Mouse (Mus musculus): ENCODE measurements around the gene Tgfbr3.

Tgfbr3 gene

DNA sequence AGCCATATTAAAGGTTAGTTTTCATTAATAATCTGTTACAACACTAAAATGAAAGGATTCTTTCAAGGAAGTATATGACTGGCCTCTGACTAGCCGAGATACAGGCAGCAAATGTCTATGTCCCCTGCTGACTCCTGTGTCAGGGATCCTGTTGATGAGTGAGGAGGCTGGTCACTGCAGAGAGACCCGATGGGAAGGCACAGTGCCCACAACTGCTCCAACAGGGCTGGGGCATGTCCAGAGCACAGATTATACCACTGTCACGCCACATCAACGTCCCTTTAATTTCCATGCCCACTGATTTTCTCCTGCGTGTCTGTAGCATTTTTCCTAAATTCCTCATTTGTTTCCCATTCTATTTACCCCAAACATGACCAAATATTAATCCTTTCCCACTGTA is 146.0 kb downstream of the Tgfbr3 start:
- DNase-seq: no peak

DNA sequence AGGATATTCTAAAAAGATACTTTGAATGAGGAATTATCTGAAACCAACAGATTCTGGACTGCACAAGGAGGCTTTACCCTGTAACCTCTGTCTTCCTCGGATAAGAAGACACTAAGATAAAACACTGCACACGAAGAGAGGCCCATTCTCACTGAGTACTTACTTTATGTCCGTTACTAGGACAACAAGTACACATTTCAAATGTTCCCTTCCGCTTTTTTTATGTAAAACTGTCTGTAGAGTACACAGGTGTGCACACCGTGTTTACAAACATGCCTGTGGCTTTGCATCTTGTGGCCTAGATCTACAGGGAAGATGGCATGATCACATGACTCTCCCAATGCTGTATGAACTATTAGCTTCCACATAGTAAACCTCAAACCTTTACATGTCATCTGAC is 146.6 kb downstream of the Tgfbr3 start:
- DNase-seq: no peak

DNA sequence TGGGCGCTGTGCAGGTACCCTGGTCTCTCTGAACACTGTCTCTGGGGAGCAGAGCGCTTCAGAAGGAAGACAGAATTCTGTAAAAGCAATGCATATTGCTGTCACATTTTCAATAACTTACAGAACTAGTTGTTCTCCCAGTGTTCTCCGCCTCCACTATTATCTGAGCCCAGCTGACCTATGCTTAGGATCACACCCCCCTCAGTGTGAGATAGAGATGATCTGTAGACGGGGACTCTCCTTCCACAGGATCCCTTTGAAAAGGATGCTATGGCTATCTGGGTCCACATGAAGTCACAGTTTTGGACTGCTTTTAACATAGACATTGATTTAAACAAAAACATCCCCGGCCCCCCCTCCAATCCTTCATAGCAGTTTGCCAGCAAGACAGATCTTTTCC is 148.1 kb downstream of the Tgfbr3 start:
- DNase-seq: no peak

DNA sequence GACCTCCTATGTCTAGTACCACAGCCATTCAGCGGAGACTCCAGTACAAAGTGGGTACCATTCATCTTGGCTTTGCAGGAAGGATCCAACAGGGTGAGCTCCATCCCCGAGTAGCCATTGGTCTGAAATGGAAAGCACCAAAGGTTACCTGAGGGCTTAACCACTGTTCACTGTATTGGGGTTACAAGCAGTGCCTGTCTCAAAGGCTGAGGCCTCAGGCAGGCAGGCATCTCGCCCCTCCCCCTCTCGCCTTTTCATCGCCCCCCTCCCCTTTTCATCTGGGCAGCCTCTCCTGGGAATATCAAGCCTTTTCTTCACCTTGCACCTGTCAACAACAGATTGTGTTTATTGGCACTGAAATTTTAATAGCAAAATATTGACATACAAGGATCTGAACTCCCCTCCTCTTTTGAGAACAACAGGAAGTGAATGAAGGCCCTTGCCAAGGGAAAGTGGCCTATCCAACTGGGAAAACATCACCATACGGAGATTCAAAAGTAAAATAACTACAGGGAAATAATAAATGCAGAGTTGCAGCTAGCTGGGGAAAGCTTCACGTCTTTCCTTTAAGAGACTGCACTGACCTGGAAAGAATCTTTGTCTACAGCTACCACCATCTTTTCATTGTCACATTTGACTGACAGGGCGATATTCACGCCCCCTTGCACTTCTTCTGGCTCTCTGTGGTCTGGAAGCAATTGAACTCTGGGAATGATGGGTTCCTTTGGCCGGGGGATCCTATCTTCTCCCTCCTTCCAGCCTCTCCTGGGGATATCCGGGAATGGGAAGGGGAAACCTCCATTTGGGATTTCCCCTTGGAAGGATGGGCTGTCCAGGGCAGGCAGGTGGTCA is 149.4 kb downstream of the Tgfbr3 start:
- no peak for DNase-seq

DNA sequence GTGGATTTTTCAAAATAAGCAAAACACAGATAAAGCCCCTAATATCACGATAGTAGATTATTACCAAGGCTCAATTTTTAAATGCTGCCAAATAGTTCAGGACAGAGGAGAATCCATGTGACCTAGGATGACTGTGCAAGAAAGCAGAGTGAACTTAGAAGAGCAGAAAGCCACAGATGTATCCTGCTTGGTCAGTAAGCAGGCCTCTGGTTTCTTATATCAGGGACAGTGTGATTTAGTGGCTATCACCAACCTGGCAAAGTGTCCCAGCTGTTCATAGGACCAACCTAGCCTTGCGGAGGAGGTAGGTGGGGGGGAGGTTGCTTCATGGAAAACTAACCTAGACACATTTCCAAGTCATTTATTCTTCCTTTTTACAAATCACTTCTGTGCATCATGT is 156.1 kb downstream of the Tgfbr3 start:
- DNase-seq: no peak

DNA sequence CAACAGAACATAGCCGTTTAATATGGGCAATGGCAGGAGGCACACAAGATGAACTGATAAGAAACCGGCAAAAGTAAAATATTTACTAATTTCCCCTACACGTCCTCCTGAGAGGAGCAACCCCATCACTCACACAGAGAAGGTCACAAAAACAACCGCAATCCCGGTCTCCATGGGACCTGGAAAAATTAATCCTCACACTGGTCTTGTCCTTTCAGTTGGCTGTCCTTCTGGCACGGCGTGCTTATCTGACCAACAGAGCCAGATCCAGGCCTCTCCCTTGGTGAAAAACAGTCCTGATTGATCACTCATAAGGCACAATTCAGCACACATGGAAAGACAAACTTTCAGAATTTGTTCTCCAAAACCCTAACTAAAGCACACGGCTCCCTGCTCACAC is 157.2 kb downstream of the Tgfbr3 start:
- DNase-seq: no peak

DNA sequence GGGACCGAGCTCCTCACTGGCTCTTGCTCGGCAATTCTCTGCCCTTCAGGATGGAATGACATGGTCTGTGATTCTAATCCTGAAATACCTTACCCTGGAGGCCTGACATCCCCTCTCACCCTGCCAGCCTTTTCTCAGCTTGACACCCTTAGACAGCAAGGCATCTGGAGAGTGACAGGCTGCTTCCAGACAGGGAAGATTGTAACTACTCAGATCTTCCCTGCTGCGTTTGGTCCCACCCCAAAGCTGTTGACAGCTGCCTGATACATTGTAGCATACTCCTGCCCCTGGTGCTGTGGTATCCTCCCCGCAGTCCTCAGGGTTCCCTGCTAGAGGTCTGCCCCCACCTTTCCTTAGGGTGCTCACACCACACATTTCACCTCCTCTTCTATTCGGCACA is 160.1 kb downstream of the Tgfbr3 start:
- no peak for DNase-seq

DNA sequence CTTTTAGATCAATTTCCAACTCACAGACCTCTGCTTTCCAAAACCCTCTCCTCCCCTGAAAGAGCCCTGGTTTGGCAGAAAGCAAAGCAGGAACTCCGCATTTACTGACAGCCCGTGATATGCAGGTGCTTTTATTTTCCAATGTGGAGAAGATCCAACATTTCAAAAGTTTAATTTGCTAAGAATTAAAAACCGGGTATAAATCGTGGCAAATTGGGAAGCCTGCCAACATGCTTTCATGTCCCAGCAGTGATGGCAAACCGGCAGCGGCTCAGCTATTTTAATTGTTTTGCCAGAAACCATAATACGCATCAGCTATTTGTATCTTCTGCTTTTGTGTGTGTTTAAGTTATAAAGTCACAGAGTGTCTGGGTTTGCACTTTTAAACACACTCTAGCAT is 162.9 kb downstream of the Tgfbr3 start:
- DNase-seq: no peak

DNA sequence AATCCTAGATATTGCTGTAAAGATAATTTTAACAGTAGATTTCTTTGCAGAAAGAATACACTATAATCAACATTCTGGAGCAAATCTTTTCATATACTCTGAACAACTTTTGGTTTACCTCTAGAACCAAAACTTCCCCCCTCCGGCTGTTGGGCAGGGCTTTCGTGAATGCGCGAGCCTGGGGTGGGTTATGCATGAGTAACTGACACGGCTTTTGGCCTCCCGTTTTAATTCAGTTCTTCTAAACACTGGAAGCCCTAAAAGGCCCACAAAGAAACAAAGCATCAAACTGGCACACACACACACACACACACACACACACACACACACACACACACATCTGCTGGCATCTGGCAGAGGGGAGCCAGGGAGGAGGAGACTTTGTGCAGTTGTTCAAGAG is 164.3 kb downstream of the Tgfbr3 start:
- DNase-seq: no peak

DNA sequence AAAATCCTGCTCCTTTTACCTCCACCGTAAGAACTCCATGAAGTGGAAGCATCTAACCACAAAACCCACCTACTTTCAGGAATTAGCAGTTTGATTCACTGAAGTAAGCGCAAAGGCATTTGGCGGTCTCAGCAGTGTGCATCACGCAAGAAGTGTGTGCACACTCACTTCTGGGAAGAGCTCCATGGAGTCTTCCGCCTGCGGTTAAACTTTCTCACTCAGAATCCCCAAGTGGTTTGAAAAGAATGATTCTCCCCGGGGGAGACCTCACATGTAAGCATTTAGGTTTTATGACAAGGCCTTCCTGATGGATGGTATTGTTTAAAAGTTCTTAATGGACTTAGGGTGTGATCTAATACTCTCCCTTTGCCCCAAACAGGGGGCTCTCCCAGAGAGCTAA is 164.9 kb downstream of the Tgfbr3 start:
- DNase-seq: no peak

DNA sequence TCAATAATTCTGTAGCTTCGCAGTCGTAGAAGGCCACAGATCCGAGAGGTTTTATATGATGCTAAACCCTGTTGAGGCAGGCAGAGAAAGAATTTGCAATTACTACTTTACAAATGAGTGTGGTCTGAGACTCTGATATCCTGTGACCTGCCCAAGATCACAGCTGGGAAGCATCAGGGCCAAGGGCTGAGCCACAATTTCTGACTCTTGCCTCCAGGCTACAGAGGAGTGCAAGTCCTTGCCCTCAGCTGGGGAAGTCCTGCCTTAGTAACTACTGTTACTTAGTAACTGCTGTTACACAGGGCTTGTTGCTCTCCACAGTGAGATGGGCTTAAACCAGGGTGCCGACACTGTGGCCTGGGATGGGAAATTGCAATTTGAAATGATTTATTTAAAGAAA is 166.8 kb downstream of the Tgfbr3 start:
- no peak for DNase-seq

DNA sequence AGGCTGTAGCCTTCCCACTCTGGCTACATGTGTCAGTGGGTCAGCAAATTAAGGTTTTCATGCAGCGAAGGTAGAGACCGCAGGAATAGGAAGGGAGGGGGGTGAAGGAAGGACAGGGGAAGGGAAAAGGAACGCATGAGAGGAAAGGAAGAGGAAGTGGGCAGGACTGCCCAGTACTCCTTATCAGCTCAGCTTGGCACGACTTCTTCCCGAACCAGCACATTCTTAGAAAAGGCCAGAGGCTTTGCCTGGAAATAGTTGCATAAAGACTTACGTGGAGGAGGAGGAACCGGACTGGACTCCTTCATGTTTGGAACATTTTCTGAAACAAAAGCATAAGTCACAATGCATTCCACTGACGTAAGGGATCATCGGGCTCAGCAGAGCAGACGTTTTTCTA is 168.3 kb downstream of the Tgfbr3 start:
- no peak for DNase-seq

DNA sequence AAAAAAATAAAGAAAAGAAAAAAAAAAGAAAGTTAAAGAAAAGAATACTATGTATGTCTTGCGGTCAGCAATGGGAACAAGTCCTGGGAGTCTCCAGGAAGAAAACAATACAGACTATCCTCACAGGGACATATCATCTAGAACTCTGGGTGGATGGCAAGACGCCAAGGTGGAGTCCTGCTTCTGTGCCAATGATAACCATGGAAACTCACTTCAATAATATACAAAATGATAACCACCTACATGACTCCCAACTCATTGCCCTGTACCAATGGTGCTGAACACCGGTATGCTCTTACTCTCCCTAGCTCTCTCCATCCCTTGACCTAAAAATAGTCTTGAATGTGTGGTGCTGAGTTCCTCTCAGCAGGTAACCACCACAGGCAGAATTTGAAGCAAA is 168.8 kb downstream of the Tgfbr3 start:
- peak; percentile 38 for DNase-seq

DNA sequence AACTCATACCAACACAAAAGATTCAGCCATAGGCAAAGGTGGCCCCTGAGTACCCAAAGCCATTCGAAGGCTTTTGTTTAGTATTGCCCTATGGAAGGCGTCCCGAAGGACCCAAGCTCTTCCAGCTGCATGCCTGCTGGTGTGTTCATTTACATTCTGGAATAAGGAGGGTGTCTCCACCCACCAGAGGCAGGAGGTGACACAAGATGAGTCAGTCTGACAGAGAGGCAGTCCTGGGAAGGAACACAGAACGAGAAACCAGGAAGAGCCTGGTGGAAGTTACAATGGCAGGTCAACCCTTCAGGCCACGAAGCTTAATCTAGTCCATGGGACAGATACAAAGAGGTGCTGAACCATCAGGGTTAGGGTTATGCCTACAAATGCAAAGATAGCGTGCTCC is 169.5 kb downstream of the Tgfbr3 start:
- no peak for DNase-seq

DNA sequence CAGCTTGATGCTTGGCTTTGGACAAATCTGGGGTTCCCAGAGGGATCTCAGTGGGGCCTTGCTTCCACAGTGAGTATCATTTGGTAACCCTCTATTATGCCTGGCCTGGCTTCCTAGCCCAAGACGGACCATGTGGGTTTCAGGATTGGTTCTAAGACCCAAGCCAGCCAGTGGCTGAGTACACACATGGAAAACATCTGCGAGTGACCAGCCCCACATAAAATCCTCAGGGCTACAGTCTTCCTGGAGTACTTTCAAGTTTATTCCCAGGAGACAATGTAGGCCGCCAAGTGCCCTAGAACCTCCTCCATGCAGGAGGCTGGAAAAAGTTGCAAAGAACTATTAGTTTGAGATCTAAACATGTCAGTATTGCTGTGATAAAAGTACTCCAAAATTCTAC is 172.6 kb downstream of the Tgfbr3 start:
- DNase-seq: no peak

DNA sequence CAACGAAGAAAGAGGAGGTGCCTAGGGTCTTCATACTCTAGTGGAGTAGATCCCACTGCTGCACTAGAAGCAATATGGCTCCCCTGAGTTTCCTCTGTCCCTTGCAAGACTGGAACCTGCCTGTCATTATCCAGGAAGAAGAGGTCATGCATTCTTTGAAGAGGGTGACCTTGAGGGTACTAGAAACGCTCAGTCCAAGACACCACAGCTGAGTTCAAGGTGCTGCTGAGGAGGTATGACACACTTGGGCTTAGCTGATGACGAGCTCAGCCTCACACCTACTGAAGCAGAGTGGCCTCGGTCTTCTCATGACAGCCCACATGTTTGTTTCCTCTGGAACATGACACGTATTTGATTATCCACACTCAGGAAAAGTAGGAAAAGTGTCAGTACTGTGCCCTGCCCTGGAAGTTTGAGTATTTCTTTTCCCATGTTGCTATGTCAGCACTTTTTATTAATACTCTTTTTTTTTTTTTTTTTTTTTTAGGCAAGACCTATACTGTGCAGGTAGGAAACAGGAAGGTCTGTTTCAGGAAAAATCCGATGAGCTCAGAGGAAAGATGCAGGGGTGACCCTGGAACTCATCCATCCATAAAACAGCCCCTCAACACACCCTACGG is 176.7 kb downstream of the Tgfbr3 start:
- no peak for DNase-seq

DNA sequence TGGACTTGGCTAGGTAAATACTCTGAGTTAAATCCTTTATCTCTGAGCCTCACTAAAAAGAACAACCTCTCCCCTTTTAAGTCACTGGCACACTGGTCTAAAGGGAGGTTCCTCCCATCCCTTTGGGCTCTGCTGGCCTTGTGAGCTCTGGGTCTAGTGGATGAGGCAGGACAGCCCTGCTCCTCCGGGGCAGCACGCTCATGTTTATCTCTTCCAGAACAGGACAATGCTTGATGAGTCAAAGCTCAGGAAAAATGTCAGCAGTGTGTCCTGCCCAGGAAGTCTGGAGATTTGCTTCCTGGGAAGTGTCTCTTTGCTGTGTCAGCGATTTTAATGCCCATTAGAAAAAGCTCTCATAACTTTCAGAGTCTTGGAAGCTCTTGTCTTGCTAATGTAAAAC is 177.6 kb downstream of the Tgfbr3 start:
- no peak for DNase-seq

DNA sequence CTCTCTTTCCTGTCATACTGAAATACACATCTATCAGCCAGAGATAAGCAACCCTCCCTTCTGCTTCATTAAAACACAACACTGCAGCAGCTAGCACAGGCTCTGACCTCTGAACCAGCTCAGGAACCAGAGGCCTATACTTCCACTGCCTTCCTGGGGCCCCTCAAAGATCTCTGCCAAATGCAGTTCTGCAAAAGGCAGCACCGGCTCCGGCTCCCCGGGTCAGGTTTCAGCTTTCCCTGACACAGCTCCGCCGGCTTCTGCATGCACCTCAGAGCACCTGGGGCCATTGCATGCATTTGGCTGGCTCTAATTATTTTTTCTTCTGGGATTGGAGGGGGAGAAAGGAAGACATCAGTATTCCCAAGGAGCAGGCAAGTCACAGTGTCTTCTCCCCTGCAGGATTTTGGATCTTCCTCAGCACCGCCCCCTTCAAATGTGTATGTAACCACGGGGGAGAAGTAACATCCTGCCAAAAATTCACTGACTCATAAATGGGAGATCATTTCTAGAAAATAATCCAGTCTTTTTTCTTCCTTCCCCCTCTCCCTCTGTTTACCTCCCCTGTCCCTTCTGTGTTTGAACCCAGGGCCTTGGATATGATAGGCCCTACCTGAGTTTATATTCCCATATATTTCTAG is 178.4 kb downstream of the Tgfbr3 start:
- peak; percentile 39 for DNase-seq

DNA sequence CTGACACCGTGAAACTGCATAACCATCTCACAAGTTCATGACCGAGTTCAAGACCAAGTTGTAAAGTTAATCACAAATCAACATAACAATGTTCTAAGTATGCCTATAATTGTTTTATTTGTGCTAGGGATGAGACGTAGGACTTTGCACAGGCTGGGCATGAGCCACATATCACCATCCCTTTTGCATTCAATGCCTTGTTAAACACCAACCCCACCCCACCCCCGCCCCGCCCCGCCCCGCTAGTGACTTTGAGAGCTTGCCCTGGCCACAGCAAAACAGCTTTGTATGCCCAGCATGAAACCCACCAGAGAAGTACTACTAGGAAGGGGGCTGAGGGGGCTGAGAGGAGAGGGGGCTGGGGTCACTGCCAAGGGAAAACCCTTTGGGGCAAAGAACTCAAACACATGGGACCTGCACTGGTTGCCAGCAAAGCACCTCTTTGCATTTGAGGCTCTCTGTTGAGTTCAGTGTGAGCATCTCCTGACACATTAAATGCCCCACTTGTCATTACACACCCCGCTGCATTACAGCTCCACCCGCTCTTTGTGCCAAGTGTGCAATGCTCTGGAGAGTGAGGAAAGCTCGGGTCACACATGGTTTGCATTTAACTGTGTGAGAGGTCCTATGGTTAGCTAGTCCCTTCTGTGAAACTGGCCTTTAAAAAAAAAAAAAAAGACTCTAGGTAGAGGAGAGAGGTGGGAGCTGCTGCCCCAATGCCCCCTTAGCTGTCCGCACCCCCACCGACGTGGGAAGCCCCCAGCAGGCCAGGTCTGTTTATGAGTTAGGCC is 179.1 kb downstream of the Tgfbr3 start:
- no peak for DNase-seq

DNA sequence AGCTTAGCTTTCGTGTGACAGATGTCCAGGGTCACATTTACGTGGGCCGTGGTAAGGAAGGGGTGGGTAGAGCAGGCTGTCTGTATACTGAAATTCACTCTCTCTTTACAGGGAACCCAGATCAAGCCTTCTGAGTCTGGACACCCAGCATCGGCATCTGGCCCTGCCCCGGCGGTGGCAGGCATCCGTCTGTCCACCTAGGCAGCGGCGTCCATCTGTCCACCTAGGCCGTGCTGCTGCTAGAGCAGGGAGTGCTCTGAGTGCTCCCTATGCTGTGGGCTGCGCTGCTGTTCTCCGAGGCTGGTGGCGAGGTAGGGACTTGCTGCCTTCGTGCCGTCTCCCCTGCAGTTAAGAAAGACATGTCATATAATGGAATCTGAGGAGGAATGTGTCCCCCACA is 180.0 kb downstream of the Tgfbr3 start:
- DNase-seq: no peak

DNA sequence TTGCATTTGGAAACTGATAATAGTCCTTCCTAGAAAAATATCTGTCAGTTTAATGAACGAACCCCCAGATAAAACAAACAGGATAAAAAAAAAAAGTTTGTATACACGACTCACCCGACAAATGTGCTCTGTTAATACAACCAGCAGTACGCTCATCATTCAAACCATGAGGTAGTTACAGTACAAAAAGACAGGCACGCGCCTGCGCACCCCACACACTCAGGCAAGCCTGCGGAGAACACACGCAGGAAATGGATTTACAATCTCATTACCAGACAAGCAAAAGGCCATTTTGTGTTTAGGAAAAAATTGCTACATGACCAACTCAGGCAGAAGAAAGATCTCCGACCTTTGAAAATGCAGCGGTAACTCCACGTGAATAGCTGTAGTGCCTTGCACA is 182.6 kb downstream of the Tgfbr3 start:
- DNase-seq: no peak

DNA sequence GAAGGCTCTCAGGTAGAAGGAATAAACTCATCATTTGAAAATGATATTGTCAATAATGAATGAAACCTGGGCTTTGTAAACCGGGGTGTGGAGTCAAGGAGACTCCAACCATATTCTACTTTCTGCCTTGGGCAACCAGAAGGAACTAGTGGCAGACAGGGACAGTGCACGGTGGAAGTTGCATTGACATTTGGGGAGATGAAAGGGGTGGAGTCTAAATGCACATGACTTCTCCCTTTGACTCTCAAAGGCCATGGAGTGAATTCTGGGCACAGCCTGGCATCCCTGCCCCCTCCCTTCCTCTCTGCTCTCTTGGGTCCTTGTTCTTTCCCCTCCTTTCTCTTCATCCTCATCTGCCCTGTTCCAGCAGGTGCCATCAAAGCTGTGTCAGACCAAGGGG is 183.3 kb downstream of the Tgfbr3 start:
- no peak for DNase-seq

DNA sequence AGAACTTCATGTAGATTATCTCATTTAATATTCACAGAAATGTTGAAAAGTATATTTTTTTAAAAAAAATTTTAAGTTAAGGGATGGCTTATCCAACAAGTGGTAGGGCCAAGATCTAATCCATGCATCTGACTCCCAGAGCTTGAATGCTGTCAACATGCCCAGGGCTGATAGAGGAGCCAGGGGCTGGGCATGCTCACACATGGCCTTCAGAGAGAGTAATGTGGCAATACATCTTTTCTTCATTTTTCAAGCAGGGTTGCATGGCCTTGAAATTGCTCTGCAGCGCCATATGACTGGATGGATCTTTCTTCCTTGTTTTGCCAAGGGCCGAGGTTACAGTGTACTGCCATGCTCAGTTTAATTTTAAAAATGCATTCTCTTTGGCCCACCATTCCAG is 185.8 kb downstream of the Tgfbr3 start:
- DNase-seq: no peak

DNA sequence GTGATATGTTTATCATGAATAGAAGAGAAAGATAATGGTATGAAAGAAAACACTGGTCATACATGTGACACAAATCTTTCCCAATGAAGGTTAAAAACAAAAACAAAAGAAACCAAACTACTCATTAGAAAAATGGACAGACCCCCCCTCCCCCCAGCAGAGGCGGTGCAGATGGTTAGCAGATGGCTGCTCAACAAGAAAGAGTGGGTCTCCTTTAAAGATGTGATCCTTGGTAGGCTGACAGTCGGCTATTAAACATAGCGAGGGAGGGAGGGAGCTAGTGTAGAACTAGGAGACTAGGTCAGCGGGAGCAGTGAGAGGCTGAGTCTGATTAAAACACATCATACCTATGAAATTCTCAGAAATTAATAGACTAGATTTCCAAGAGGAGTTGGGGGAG is 186.5 kb downstream of the Tgfbr3 start:
- DNase-seq: no peak

All from cerebellum, adult 9-10 months (tissue).